Comparison of ENCODE assay signal across 9 mouse cellular contexts in the genomic region with DNA sequence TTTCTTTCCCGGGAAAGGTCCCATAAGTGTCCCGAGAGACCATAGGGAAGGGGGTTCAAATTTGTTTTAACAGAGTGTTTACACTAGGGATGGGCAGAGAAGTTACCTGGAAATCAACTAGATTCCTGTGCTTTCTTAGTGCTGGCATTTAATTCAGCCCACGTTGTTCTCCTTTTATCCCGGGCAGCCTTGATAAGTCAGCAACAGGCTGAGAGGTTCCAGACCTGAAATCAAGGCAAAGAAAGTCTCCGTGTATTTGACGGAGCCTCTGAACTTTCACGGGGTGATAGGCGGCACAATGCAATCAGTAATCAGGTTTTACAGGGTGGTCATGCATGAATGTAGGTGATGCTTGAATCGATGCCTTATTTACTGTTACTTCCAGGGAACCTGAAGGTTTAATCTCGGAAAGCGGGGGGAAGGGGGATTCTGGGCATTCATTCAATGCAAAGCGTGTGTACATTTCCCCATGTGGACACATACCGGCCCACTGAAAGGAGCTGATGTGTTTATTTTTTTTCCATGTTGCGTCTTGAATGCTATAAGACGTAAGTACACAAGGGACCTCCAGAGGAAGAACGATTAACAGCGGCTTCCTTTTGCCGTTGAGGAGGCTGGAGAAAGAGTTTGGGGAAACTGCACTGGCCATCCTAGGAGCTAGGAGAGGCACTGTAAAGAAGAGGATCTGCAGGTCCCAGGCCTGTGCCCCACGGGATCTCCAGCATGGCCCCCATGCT. TPM values are rescaled to one million over a fixed set of nuclear protein-coding genes. Genes with fewer than 3 reads are reported as not detected.
A peak's percentile ranks its signal among the peaks of the same experiment; 100 is the strongest.
DNase-seq lines count a peak whose midpoint lies in the region; ATAC-seq and TF ChIP-seq lines count a peak whose summit lies in the region.
"Had no signal": no experiment of that assay in that cellular context is flagged by ENCODE, and none has a peak within 500 bp of the region (broad histone marks: within the 10 kb centered on the region; RNA-seq: fewer than 3 reads in every experiment).

No protein-coding gene starts in this region.

- 3% methylated on average over 19 of the region's 19 CpGs for WGBS in heart, embryonic 13.5 days
- 7% methylated on average over 19 of the region's 19 CpGs for WGBS in heart, postnatal 0 days
- 2% methylated on average over 19 of the region's 19 CpGs for WGBS in midbrain, embryonic 10.5 days

- peaks cover 27% of the 10 kb centered on the region for H3K4me1 ChIP-seq in heart, embryonic 13.5 days
- H3K4me1 ChIP-seq in heart, postnatal 0 days (ENCODE audit: control insufficient read depth, insufficient read depth), result peaks cover 11% of the 10 kb centered on the region; the same call in 1 of the 2 replicates
- H3K4me1 ChIP-seq in midbrain, embryonic 10.5 days, result peaks cover 38% of the 10 kb centered on the region

- H3K4me2 ChIP-seq in heart, embryonic 13.5 days, result peak overlapping the region; percentile 100
- peak overlapping the region; percentile 93 for H3K4me2 ChIP-seq in heart, postnatal 0 days (ENCODE audit: low read depth, low read length)

- no peak for ATAC-seq in heart, embryonic 13.5 days (ENCODE audit: extremely low read depth, insufficient number of reproducible peaks, low FRiP score, low TSS enrichment)
- no peak for ATAC-seq in heart, postnatal 0 days (ENCODE audit: insufficient read depth, low read depth)

- no peaks in the 10 kb centered on the region for H3K9me3 ChIP-seq in heart, embryonic 13.5 days
- H3K9me3 ChIP-seq in heart, postnatal 0 days (replicated peaks; ENCODE audit: control insufficient read depth, low read length), result no peaks in the 10 kb centered on the region
- H3K9me3 ChIP-seq in midbrain, embryonic 10.5 days (replicated peaks), result no peaks in the 10 kb centered on the region

- no peak for TF ChIP-seq POLR2A in brain, embryonic 14.5 days (IDR thresholded peaks at IDR 0.05; ENCODE audit: borderline replicate concordance, extremely low read depth, insufficient read depth, insufficient read length, poor library complexity, severe bottlenecking)

- peak overlapping the region; percentile 82 for H3K9ac ChIP-seq in heart, embryonic 13.5 days
- H3K9ac ChIP-seq in heart, postnatal 0 days (replicated peaks; ENCODE audit: low read depth, low read length), result no peak overlapping the region

- peaks cover 87% of the 10 kb centered on the region for H3K27me3 ChIP-seq in heart, embryonic 13.5 days (replicated peaks)
- peaks cover 61% of the 10 kb centered on the region for H3K27me3 ChIP-seq in heart, postnatal 0 days (ENCODE audit: control insufficient read depth, insufficient read depth, low read length)
- peaks cover 77% of the 10 kb centered on the region for H3K27me3 ChIP-seq in midbrain, embryonic 10.5 days (ENCODE audit: low read depth, poor library complexity, severe bottlenecking)

- H3K27ac ChIP-seq in heart, embryonic 13.5 days (replicated peaks), result no peak overlapping the region
- no peak overlapping the region for H3K27ac ChIP-seq in heart, postnatal 0 days (ENCODE audit: low read depth)
- peak overlapping the region; percentile 89 for H3K27ac ChIP-seq in midbrain, embryonic 10.5 days (replicated peaks)

- DNase-seq in heart, adult 9 months (ENCODE audit: low spot score in 2 of 2), result no peak
- peak; percentile 53 for DNase-seq in brain, embryonic 14.5 days (ENCODE audit: low read depth)
- no peak for DNase-seq in heart, postnatal 0 days (ENCODE audit: low spot score)
- DNase-seq in midbrain, embryonic 10.5 days (ENCODE audit: low spot score), result peak; percentile 24
- no peak for DNase-seq in Muller cell, postnatal 12 days (ENCODE audit: inconsistent ontology term)
- DNase-seq in yolk sac, embryonic 10.5 days (ENCODE audit: low spot score), result no peak
- DNase-seq in layer of hippocampus, adult 11-12 months (ENCODE audit: low spot score), result no peak
- DNase-seq: layer of hippocampus, adult 9-11 months had no signal

- peak overlapping the region; percentile 72 for H3K4me3 ChIP-seq in heart, embryonic 13.5 days
- H3K4me3 ChIP-seq in heart, postnatal 0 days (ENCODE audit: low read depth, low read length), result peak overlapping the region; percentile 54
- H3K4me3 ChIP-seq in midbrain, embryonic 10.5 days, result peak overlapping the region; percentile 79

- TF ChIP-seq EP300 in heart, postnatal 0 days (IDR thresholded peaks at IDR 0.05; ENCODE audit: low read depth), result no peak

- TF ChIP-seq CTCF in brain, embryonic 14.5 days (IDR thresholded peaks at IDR 0.05; ENCODE audit: borderline replicate concordance, extremely low read depth, insufficient read depth, insufficient read length), result no peak
- TF ChIP-seq CTCF in heart, postnatal 0 days (IDR thresholded peaks at IDR 0.05; ENCODE audit: low read depth), result no peak

- H3K36me3 ChIP-seq in heart, embryonic 13.5 days, result no peaks in the 10 kb centered on the region
- H3K36me3 ChIP-seq in heart, postnatal 0 days (replicated peaks; ENCODE audit: control insufficient read depth, insufficient read depth, low read length), result no peaks in the 10 kb centered on the region
- H3K36me3 ChIP-seq in midbrain, embryonic 10.5 days, result no peaks in the 10 kb centered on the region

RNA-seq across cellular contexts. Expression of a gene that starts 1.3 kb away (rescaled TPM):
- polyA plus RNA-seq in heart, embryonic 13.5 days (2015; fragmentation: Nextera tagmentation; extraction: Ambion mirVana), result 0.67 and 0.74 TPM in 2 replicates
- 19.2 and 32.0 TPM in 2 replicates for polyA plus RNA-seq in brain, embryonic 14.5 days (2012; rRNA removed)
- 2.4 and 2.9 TPM in 2 replicates for total RNA-seq in heart, postnatal 0 days (2014; rRNA removed; ENCODE audit: low replicate concordance)
- polyA plus RNA-seq in heart, postnatal 0 days (2015; fragmentation: Nextera tagmentation; extraction: Ambion mirVana), result 0.27 and 0.29 TPM in 2 replicates
- 1.2 and 1.7 TPM in 2 replicates for polyA plus RNA-seq in midbrain, embryonic 10.5 days (2016; fragmentation: Nextera tagmentation; extraction: Ambion mirVana)

Comparison
In these comparisons a context has a peak if more than half of its experiments do, and no peak if none do; other contexts are left out.
1. DNase-seq: peak in brain, embryonic 14.5 days (single experiment) and midbrain, embryonic 10.5 days (single experiment); none in heart, adult 9 months (0 of 2), heart, postnatal 0 days (single experiment), Muller cell, postnatal 12 days (single experiment), yolk sac, embryonic 10.5 days (single experiment) and layer of hippocampus, adult 11-12 months (single experiment).
2. Peak in every context shown above with its lines, with median percentiles within 50 percentile points of each other: H3K4me3 ChIP-seq.